Mouse (Mus musculus) urinary bladder, postnatal 4 days (tissue): ENCODE measurements around the gene Hps5.
"Not testable (repeated sequence)": the region's sequence is repeated elsewhere in the genome, so short reads cannot be mapped to it uniquely, and the experiment has no call there.

Experiments
- DNase-seq, 2 experiments: peaks; one replicate each; pipeline ENCODE4 v3.0.0; 2021 to 2022; ENCODE audit warnings: low spot score in 2 of 2

Hps5 gene

DNA sequence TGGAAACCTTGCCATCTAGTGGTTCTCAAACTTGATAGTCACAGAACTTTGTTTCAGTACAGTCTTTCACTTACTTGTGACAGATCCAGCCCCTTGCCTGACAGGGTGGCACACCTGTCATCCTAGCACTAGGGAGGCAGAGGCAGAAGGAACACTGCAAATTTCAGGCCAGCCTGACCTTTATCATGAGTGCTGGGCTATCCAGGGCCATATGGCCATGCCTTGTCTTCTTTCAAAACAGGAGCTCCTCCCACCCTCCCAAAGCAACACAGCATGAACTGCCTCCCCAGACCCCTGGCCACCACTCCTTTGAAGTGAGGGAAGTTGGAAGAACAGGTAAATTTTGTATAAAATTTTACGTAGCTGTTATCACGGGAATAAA, 31.9 kb upstream of the Hps5 start:
- no peak for DNase-seq

- DNase-seq, result no peak
Measured at GRCm38 (mm10) chr7:46827046-46827802, 31.4 kb upstream of the Hps5 start.

- not testable (repeated sequence) for DNase-seq
Measured at GRCm38 (mm10) chr7:46820876-46821632, 25.2 kb upstream of the Hps5 start.

DNA sequence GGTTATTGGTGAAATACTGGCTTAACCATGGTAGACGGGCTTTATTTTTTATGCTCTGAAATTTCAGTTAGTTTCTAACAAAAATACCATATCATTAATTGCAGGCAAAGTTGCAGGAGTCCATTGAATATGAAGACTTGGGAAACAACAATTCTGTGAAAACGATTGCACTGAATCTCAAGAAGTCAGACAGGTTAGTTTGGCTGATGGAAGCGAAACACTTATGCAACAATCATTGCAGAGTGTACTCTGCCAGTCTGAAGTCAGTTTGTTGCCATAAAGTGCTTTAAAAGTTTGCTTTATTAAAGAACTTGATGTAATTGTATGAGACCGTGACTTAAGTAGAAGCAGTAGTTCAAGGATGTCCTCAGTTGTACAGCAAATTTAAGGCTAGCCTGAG, 18.1 kb upstream of the Hps5 start:
- DNase-seq, result no peak

DNA sequence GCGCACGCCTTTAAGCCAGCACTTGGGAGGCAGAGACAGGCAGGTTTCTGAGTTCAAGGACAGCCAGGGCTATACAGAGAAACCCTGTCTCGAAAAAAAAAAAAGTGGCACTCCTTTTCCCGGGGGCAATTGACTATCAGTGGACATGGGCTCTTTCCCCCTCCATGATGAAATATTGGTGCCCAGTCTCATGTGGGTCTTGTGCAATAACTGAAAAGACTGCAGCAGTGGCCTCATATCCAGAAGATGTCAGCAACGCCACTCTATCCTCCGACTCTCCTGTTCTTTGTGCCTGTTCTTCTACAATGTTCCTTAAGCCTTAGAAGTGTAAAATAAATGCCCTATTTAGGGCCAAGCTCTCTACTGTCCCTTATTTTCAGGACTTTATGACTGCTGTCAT, 14.5 kb upstream of the Hps5 start:
- DNase-seq, result no peak

DNA sequence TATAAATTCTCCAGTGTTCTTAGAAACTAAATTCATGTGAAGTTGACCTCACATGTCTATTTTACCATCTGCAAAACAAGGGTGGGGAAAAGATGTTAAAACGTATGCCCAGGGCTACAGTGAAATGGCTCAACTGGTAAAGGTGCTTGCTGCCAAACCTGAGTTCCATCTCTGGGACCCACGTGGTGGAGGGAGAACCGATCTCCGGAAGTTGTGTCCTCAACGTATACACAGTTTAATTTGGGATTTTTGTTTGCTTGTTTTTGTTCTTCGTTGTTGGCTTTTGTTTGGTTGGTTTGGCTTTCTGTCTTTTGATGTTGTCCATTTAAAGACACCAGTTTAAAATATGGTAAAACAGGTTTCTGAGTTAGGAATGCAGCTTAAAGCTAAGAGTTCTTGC, 915 bp upstream of the Hps5 start:
- no peak for DNase-seq

DNA sequence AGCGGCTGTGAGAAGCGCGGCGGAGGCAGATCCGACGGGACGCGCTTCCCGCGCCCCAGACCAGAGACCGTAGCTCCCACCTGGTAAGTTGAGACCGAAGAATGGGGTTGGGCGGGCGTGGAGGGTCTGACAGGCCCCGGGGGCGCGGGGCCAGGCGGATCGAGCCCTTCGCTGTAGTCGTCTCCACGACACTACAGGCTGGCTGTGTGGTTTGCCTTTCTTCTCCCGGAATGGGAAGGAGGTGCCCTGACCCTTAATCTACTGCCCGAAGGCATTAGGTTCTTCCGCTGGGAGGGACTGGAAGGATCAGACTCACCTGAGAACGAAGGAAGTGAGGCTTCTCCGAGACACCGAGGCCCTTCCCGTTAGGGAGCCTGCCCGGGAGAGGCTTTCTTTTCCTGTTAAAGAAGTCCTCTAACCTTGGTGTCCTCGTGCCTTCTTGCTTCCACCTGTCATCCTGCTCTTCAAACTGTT, 379 bp upstream of the Hps5 start:
- no peak for DNase-seq

- no peak for DNase-seq
Measured at GRCm38 (mm10) chr7:46793871-46794270, 2.0 kb downstream of the Hps5 start.

DNA sequence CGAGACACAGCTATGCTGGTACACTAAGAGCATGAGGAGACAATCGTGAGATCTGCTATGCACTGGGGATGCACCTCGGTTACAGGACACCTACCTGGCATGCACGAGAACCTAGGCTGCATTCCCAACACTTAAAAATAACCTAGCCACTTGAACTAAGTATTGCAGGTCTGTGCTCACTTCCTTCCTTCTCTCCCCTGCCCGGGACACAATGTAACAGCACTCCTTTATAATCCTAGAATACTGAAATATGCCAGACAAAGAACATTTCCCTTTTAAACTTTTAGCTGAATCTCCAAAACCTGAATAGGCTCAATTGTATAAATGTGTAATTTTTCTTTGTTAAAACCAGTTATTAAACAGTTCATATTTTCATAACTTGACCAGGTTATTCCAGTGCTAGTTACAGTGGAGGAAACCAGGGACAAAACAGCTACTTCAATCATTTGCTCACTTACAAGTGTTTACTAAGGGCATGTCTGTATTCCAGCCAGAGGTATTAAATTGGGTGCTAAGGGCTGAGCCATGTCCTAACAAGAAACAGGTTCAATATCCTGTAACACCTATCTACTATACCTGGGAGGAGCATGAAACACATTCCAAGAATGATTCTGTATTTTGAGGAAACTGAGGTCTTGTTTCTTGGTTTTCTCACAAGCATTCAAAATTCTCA, 6.6 kb downstream of the Hps5 start:
- DNase-seq, result no peak

DNA sequence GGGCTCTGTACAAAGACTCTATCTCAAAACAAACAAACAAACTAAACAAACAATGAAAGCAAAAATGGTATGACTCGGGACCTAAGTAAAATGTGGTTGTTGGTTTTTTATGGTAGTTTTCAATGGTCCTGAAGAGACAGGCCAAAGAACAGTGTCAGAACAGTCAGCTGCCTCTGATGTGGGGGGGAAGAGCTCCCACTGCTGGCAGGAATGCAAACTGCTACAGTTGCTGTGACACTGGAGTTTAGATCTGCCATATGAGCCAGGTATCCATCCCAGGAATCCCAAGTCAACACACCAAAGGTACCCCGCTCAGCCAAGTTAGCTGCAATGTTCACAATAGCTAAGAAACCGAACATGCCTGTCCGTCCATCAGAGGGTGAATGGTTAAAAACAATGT, 25.2 kb downstream of the Hps5 start:
- DNase-seq, result no peak

DNA sequence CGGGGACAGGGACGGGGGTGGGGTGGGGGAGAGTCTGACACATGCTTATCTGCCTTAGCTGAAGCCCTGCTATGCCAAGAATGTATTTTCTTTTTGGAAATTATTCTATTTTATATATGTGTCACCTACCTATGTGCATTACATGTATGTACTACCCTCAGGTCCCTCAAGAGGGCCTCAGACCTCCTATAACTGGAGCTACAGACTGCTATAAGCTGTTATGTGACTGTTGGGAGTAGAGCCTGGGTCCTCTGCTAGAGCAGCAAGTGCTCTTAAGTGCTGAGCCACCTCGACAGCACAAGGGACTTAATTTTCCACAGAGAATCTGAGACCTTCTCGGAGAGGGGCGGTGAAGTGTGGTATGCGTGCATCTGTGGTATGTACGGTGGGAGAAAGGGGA, 27.4 kb downstream of the Hps5 start:
- no peak for DNase-seq

- DNase-seq, result no peak
Measured at GRCm38 (mm10) chr7:46767371-46767770, 28.5 kb downstream of the Hps5 start.

DNA sequence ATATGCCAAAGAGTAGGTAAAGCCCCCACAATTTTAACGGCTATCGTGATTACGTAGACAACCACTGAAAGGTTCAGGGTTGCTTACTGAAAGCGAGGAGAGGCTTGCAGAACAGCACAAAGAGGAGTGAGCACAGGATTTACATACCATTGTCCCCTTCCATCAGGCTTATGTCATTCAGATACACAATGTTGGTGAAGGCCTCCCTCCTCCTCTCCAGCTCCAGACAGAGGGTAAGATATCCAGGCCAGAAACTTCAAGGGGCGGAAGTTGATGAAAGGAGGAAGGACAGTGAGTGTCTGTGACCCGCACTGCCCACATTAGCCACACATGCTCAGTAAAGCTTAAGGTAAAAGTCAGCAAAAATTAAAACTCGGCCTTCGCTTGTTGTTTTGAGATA, 31.2 kb downstream of the Hps5 start:
- no peak for DNase-seq

DNA sequence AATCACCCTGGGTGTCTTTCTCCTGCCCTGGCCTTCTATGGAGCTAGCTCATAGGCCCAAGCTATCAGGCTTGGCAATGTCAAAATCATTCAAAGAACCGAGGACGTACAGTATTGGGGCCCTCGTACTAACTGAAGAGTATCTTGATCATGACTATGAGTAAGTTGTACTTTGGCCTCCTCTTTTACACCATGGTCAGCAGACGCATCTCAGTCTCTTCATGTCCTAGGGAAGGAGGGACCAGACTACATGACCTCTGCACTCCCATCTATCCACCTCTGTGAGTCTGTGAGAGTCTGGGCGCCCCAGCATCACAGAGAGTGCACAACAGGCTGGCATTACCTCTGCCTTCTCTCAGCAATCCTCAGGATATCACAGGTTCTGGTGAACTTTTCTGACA, 33.3 kb downstream of the Hps5 start:
- DNase-seq, result no peak

- DNase-seq, result no peak
Measured at GRCm38 (mm10) chr7:46761049-46761795, 34.6 kb downstream of the Hps5 start.

DNA sequence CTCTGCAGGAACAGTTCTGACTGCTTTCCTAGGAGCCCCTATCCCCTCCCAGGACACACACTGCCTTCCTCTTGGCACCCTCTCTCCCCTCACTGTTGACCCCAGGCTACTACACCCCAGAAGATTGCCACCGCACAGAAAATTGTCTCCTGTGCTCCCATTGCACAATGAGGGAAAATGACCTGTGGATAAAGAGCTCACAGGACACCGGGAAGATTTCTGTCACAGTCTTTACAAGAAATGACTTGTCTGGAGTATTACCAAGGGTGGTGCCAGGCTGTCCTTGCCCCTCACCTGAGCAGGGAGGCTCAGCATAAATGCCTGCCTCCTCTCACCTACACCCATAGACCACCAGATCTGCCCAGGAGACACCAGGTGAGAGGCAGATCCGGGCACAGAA, 44.4 kb downstream of the Hps5 start, which contains the start of gene Saa2:
Gene Saa2, plus strand, starts transcription at position 301 of the 400 bp plus-strand sequence.
- DNase-seq, result no peak

- no peak for DNase-seq
Measured at GRCm38 (mm10) chr7:46748459-46748858, 47.4 kb downstream of the Hps5 start.

DNA sequence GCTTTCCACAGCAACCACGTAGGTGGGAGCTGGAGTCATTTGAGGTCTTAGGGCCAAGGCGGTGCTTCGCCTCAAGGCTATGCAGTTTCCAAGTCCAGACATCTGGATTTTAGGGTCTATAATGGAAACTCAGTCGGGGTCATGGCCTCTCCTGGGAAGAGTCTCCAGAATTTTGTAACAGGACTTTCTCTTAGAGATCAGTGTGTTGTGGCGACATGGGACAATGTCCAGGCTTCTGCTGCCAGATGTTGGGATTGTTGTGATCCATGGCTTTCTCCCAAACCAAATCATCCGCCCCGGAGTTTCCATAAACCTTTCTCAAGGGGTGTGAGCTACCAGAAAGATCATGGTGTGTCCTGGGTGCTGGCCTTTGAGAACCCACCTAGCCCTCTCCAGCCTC, 49.5 kb downstream of the Hps5 start:
- no peak for DNase-seq

DNA sequence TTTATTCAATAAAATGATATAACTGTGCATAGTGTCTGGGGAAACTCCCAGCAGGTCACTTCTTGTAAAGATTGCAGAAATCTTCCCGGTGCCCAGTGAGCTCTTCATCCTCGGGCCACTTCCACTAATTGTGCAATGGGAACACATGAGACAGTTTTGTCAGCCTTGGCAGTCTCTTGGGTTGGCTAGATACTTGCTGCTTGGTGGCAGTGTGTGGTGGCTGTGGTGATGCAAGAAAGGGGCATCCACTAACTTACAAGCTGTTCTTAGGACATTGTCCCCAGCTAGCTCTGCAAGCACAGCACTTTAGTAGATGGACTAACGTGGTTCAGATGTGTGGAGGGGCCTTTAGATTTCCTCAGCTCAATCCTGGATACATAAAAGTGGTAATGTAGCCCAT, 50.0 kb downstream of the Hps5 start:
- DNase-seq, result no peak

- not testable (repeated sequence) for DNase-seq
Measured at GRCm38 (mm10) chr7:46742880-46743279, 53.0 kb downstream of the Hps5 start, which contains the start of gene Saa1. Saa1 (minus strand) TSS chr7:46742980.

- not testable (repeated sequence) for DNase-seq
Measured at GRCm38 (mm10) chr7:46740041-46740440, 55.8 kb downstream of the Hps5 start.
